Mouse (Mus musculus): ENCODE results near the gene Olfr1279. TPM values are rescaled to one million over a fixed set of nuclear protein-coding genes. Genes with fewer than 3 reads are reported as not detected.
"Not testable (repeated sequence)": the region's sequence is repeated elsewhere in the genome, so short reads cannot be mapped to it uniquely, and the experiment has no call there.

The Olfr1279 gene
- not detected in 2 replicates for polyA plus RNA-seq (2015; fragmentation: Nextera tagmentation; extraction: Ambion mirVana)

GRCm38 (mm10) chr2:111300374-111300773, at the start of gene Olfr1279:
Gene Olfr1279, plus strand, starts transcription at chr2:111300635.
- Histone ChIP-seq H3K36me3 (no peaks in the 10 kb centered on the region), H3K27me3 (replicated peaks) (no peaks in the 10 kb centered on the region), H3K4me2 (replicated peaks) (no peak within 1 kb of the TSS), H3K4me3 (replicated peaks) (no peak within 1 kb of the TSS), H3K27ac (no peak within 1 kb of the TSS), H3K9me3 (no peaks in the 10 kb centered on the region), H3K9ac (no peak within 1 kb of the TSS), H3K4me1 (replicated peaks) (no peaks in the 10 kb centered on the region)
- no peak for ATAC-seq

GRCm38 (mm10) chr2:111254216-111254615, 46.2 kb upstream of the Olfr1279 start, which contains the start of gene Olfr1276:
Gene Olfr1276, plus strand, starts transcription at chr2:111254516.
- Histone ChIP-seq H3K27ac (no peak within 1 kb of the TSS), H3K9ac (no peak within 1 kb of the TSS), H3K4me1 (replicated peaks) (no peaks in the 10 kb centered on the region), H3K9me3 (no peaks in the 10 kb centered on the region), H3K4me3 (replicated peaks) (no peak within 1 kb of the TSS), H3K36me3 (no peaks in the 10 kb centered on the region), H3K27me3 (replicated peaks) (no peaks in the 10 kb centered on the region), H3K4me2 (replicated peaks) (no peak within 1 kb of the TSS)
- ATAC-seq, result no peak

- Histone ChIP-seq H3K27me3 (replicated peaks) (no peaks in the 10 kb centered on the region), H3K9me3 (no peaks in the 10 kb centered on the region), H3K27ac (no peak within 1 kb of the TSS), H3K4me1 (replicated peaks) (no peaks in the 10 kb centered on the region), H3K4me2 (replicated peaks) (no peak within 1 kb of the TSS), H3K4me3 (replicated peaks) (no peak within 1 kb of the TSS), H3K36me3 (no peaks in the 10 kb centered on the region), H3K9ac (no peak within 1 kb of the TSS)
- WGBS, result 69% methylated on average over 2 of the region's 2 CpGs
- ATAC-seq, result no peak
Measured at GRCm38 (mm10) chr2:111274006-111274405, 26.4 kb upstream of the Olfr1279 start, which contains the start of gene Olfr1277. Gene Olfr1277, minus strand, starts transcription at chr2:111274106.

GRCm38 (mm10) chr2:111289836-111290235, 10.6 kb upstream of the Olfr1279 start, which contains the start of gene Olfr1278:
Gene Olfr1278, plus strand, starts transcription at chr2:111290136.
- H3K4me1 ChIP-seq (replicated peaks), result no peaks in the 10 kb centered on the region

GRCm38 (mm10) chr2:111298541-111298940, 1.9 kb upstream of the Olfr1279 start:
- no peak for ATAC-seq
- Histone ChIP-seq H3K4me3 (replicated peaks) (no peak overlapping the region), H3K9ac (no peak overlapping the region), H3K36me3 (no peaks in the 10 kb centered on the region), H3K4me1 (replicated peaks) (no peaks in the 10 kb centered on the region), H3K27me3 (replicated peaks) (no peaks in the 10 kb centered on the region), H3K27ac (no peak overlapping the region), H3K4me2 (replicated peaks) (no peak overlapping the region), H3K9me3 (no peaks in the 10 kb centered on the region)

More at GRCm38 (mm10) chr2:111289836-111290235, 10.6 kb upstream of the Olfr1279 start, which contains the start of gene Olfr1278:
- no peaks in the 10 kb centered on the region for H3K36me3 ChIP-seq
- no peaks in the 10 kb centered on the region for H3K9me3 ChIP-seq
- no peaks in the 10 kb centered on the region for H3K27me3 ChIP-seq (replicated peaks)
- ATAC-seq, result no peak
- H3K4me3 ChIP-seq (replicated peaks), result no peak within 1 kb of the TSS
- H3K4me2 ChIP-seq (replicated peaks), result no peak within 1 kb of the TSS
- H3K27ac ChIP-seq, result no peak within 1 kb of the TSS
- H3K9ac ChIP-seq, result no peak within 1 kb of the TSS

GRCm38 (mm10) chr2:111313717-111314116, 13.3 kb downstream of the Olfr1279 start, which contains the start of gene Olfr1280:
Gene Olfr1280, plus strand, starts transcription at chr2:111314017.
- Histone ChIP-seq H3K4me1 (replicated peaks) (no peaks in the 10 kb centered on the region), H3K9ac (no peak within 1 kb of the TSS), H3K36me3 (no peaks in the 10 kb centered on the region), H3K27me3 (replicated peaks) (no peaks in the 10 kb centered on the region), H3K4me2 (replicated peaks) (no peak within 1 kb of the TSS), H3K4me3 (replicated peaks) (no peak within 1 kb of the TSS), H3K27ac (no peak within 1 kb of the TSS), H3K9me3 (no peaks in the 10 kb centered on the region)
- no peak for ATAC-seq

GRCm38 (mm10) chr2:111326220-111326619, 25.8 kb downstream of the Olfr1279 start, which contains the start of gene Olfr1281:
Gene Olfr1281, plus strand, starts transcription at chr2:111326520.
- 74% methylated on average over 2 of the region's 2 CpGs for WGBS
- no peak for ATAC-seq

GRCm38 (mm10) chr2:111333721-111334120, 33.3 kb downstream of the Olfr1279 start:
- H3K4me1 ChIP-seq (replicated peaks); ATAC-seq; H3K4me2 ChIP-seq (replicated peaks); H3K4me3 ChIP-seq (replicated peaks); H3K27ac ChIP-seq; H3K9ac ChIP-seq; H3K36me3 ChIP-seq; H3K27me3 ChIP-seq (replicated peaks); H3K9me3 ChIP-seq: not testable (repeated sequence)
- 87% methylated on average over 5 of the region's 5 CpGs for WGBS

More at GRCm38 (mm10) chr2:111326220-111326619, 25.8 kb downstream of the Olfr1279 start, which contains the start of gene Olfr1281:
- Histone ChIP-seq H3K9ac (no peak within 1 kb of the TSS), H3K4me2 (replicated peaks) (no peak within 1 kb of the TSS), H3K27ac (no peak within 1 kb of the TSS), H3K27me3 (replicated peaks) (no peaks in the 10 kb centered on the region), H3K4me3 (replicated peaks) (no peak within 1 kb of the TSS), H3K9me3 (no peaks in the 10 kb centered on the region), H3K36me3 (no peaks in the 10 kb centered on the region), H3K4me1 (replicated peaks) (no peaks in the 10 kb centered on the region)

- Histone ChIP-seq H3K27ac (no peak within 1 kb of the TSS), H3K36me3 (no peaks in the 10 kb centered on the region), H3K9ac (no peak within 1 kb of the TSS), H3K4me2 (replicated peaks) (no peak within 1 kb of the TSS), H3K9me3 (no peaks in the 10 kb centered on the region), H3K4me1 (replicated peaks) (no peaks in the 10 kb centered on the region), H3K27me3 (replicated peaks) (no peaks in the 10 kb centered on the region), H3K4me3 (replicated peaks) (no peak within 1 kb of the TSS)
- WGBS, result 69% methylated on average over 2 of the region's 2 CpGs
- ATAC-seq, result no peak
Measured at GRCm38 (mm10) chr2:111335976-111336375, 35.5 kb downstream of the Olfr1279 start, which contains the start of gene Olfr1282. Gene Olfr1282, minus strand, starts transcription at chr2:111336076.

Other genes with a start within 250 kb of the Olfr1279 start
- not detected in 2 replicates for gene Gm13941, start 194.7 kb upstream of the Olfr1279 start, polyA plus RNA-seq (2015; fragmentation: Nextera tagmentation; extraction: Ambion mirVana)
- gene Gm15130, start 147.7 kb upstream of the Olfr1279 start, polyA plus RNA-seq (2015; fragmentation: Nextera tagmentation; extraction: Ambion mirVana), result not detected in 2 replicates
- gene 4930430A15Rik, start 71.0 kb upstream of the Olfr1279 start, polyA plus RNA-seq (2015; fragmentation: Nextera tagmentation; extraction: Ambion mirVana), result not detected in 2 replicates
- not detected in 2 replicates for gene Olfr1275, start 65.3 kb upstream of the Olfr1279 start, polyA plus RNA-seq (2015; fragmentation: Nextera tagmentation; extraction: Ambion mirVana)
- not detected in 2 replicates for gene Olfr1276, start 46.1 kb upstream of the Olfr1279 start, polyA plus RNA-seq (2015; fragmentation: Nextera tagmentation; extraction: Ambion mirVana)
- not detected in 2 replicates for gene Olfr1277, start 26.5 kb upstream of the Olfr1279 start, polyA plus RNA-seq (2015; fragmentation: Nextera tagmentation; extraction: Ambion mirVana)
- not detected in 2 replicates for gene Olfr1278, start 10.5 kb upstream of the Olfr1279 start, polyA plus RNA-seq (2015; fragmentation: Nextera tagmentation; extraction: Ambion mirVana)
- not detected in 2 replicates for gene Olfr1280, start 13.4 kb downstream of the Olfr1279 start, polyA plus RNA-seq (2015; fragmentation: Nextera tagmentation; extraction: Ambion mirVana)
- gene Olfr1281, start 25.9 kb downstream of the Olfr1279 start, polyA plus RNA-seq (2015; fragmentation: Nextera tagmentation; extraction: Ambion mirVana), result not detected in 2 replicates
- not detected in 2 replicates for gene Olfr1282, start 35.4 kb downstream of the Olfr1279 start, polyA plus RNA-seq (2015; fragmentation: Nextera tagmentation; extraction: Ambion mirVana)
- not detected in 2 replicates for gene Olfr1283, start 66.2 kb downstream of the Olfr1279 start, polyA plus RNA-seq (2015; fragmentation: Nextera tagmentation; extraction: Ambion mirVana)
- not detected in 2 replicates for gene Olfr1284, start 74.9 kb downstream of the Olfr1279 start, polyA plus RNA-seq (2015; fragmentation: Nextera tagmentation; extraction: Ambion mirVana)
- not detected in 2 replicates for gene Olfr1286, start 122.5 kb downstream of the Olfr1279 start, polyA plus RNA-seq (2015; fragmentation: Nextera tagmentation; extraction: Ambion mirVana)
- gene Olfr1287, start 148.5 kb downstream of the Olfr1279 start, polyA plus RNA-seq (2015; fragmentation: Nextera tagmentation; extraction: Ambion mirVana), result not detected in 2 replicates
- gene Olfr1288, start 173.5 kb downstream of the Olfr1279 start, polyA plus RNA-seq (2015; fragmentation: Nextera tagmentation; extraction: Ambion mirVana), result not detected in 2 replicates
- not detected in 2 replicates for gene Olfr1289, start 180.2 kb downstream of the Olfr1279 start, polyA plus RNA-seq (2015; fragmentation: Nextera tagmentation; extraction: Ambion mirVana)
- gene Olfr1290, start 193.2 kb downstream of the Olfr1279 start, polyA plus RNA-seq (2015; fragmentation: Nextera tagmentation; extraction: Ambion mirVana), result not detected in 2 replicates
- not detected in 2 replicates for gene Olfr1291-ps1, start 196.5 kb downstream of the Olfr1279 start, polyA plus RNA-seq (2015; fragmentation: Nextera tagmentation; extraction: Ambion mirVana)
- gene Olfr1293-ps, start 224.6 kb downstream of the Olfr1279 start, polyA plus RNA-seq (2015; fragmentation: Nextera tagmentation; extraction: Ambion mirVana), result not detected in 2 replicates
- not detected in 2 replicates for gene Olfr1294, start 239.7 kb downstream of the Olfr1279 start, polyA plus RNA-seq (2015; fragmentation: Nextera tagmentation; extraction: Ambion mirVana)